Mouse (Mus musculus) c-Kit-positive CD71-positive TER-119-positive erythroid progenitor cells, embryonic 14.5 days (primary cell): ENCODE measurements around the gene Rabggtb.

Experiments used
- DNase-seq: peaks from one replicate; pipeline ENCODE4 v3.0.0-alpha.2; 2013; ENCODE audit warnings: low spot score

The Rabggtb gene

GRCm38 (mm10) chr3:153912546-153913509, at the start of gene Rabggtb:
Rabggtb (minus strand) TSS chr3:153913009.
- DNase-seq = peak; percentile 91

GRCm38 (mm10) chr3:153961632-153962389, 49.0 kb upstream of the Rabggtb start:
- DNase-seq = peak; percentile 30

- DNase-seq = no peak
These were observed 48.1 kb upstream of the Rabggtb start for GRCm38 (mm10) chr3:153960884-153961283.

- no peak for DNase-seq
These were observed 47.0 kb upstream of the Rabggtb start for GRCm38 (mm10) chr3:153959731-153960207.

GRCm38 (mm10) chr3:153959035-153959730, 46.4 kb upstream of the Rabggtb start:
- DNase-seq = peak; percentile 66

- no peak for DNase-seq
These were observed 45.1 kb upstream of the Rabggtb start for GRCm38 (mm10) chr3:153957916-153958315.

- no peak for DNase-seq
These were observed 35.4 kb upstream of the Rabggtb start for GRCm38 (mm10) chr3:153948176-153948575.

GRCm38 (mm10) chr3:153947271-153947670, 34.5 kb upstream of the Rabggtb start:
- DNase-seq = no peak

GRCm38 (mm10) chr3:153944335-153944990, 31.7 kb upstream of the Rabggtb start, which contains the start of gene Acadm:
Acadm (minus strand) TSS chr3:153944632.
- peak; percentile 94 for DNase-seq

- peak; percentile 46 for DNase-seq
These were observed 31.1 kb upstream of the Rabggtb start for GRCm38 (mm10) chr3:153943901-153944334.

- DNase-seq = no peak
These were observed 30.3 kb upstream of the Rabggtb start for GRCm38 (mm10) chr3:153943003-153943640.

GRCm38 (mm10) chr3:153941613-153942012, 28.8 kb upstream of the Rabggtb start:
- no peak for DNase-seq

GRCm38 (mm10) chr3:153940486-153940885, 27.7 kb upstream of the Rabggtb start:
- no peak for DNase-seq

- DNase-seq = no peak
These were observed 27.2 kb upstream of the Rabggtb start for GRCm38 (mm10) chr3:153940021-153940420.

GRCm38 (mm10) chr3:153937116-153937810, 24.5 kb upstream of the Rabggtb start:
- no peak for DNase-seq

- DNase-seq = no peak
These were observed 23.1 kb upstream of the Rabggtb start for GRCm38 (mm10) chr3:153935878-153936277.

GRCm38 (mm10) chr3:153932461-153932860, 19.7 kb upstream of the Rabggtb start:
- no peak for DNase-seq

- DNase-seq = no peak
These were observed 16.7 kb upstream of the Rabggtb start for GRCm38 (mm10) chr3:153929526-153929925.

GRCm38 (mm10) chr3:153926333-153926732, 13.5 kb upstream of the Rabggtb start:
- no peak for DNase-seq
